ENCODE assay signal across 9 mouse cellular contexts in genomic region chr12:73705097-73705690, GRCm38 (mm10).
DNase-seq lines count a peak whose midpoint lies in the region; ATAC-seq and TF ChIP-seq lines count a peak whose summit lies in the region.
"Had no signal": no experiment of that assay in that cellular context is flagged by ENCODE, and none has a peak within 500 bp of the region (broad histone marks: within the 10 kb centered on the region; RNA-seq: fewer than 3 reads in every experiment).

No protein-coding gene starts in this region.

- H3K4me3 ChIP-seq in C2C12 (ENCODE audit: insufficient read depth, poor library complexity, severe bottlenecking) = no peak overlapping the region
- no peak overlapping the region for H3K4me3 ChIP-seq in bone marrow, adult 2 months (replicated peaks; ENCODE audit: control insufficient read depth, low read depth, low read length)
- no peak overlapping the region for H3K4me3 ChIP-seq in forebrain, embryonic 11.5 days (ENCODE audit: low read depth, low read length)
- H3K4me3 ChIP-seq in lung, postnatal 0 days (ENCODE audit: low read depth, low read length) = no peak overlapping the region
- H3K4me3 ChIP-seq: liver, embryonic 13.5 days had no signal

- peak; percentile 17 for TF ChIP-seq CTCF in C2C12 (IDR thresholded peaks at IDR 0.05; ENCODE audit: control insufficient read depth, insufficient read depth, insufficient read length)
- peak; percentile 57 for TF ChIP-seq CTCF in bone marrow, adult 2 months (IDR thresholded peaks at IDR 0.05; ENCODE audit: control insufficient read depth, insufficient read depth, low read length)
- TF ChIP-seq CTCF in lung, postnatal 0 days (IDR thresholded peaks at IDR 0.05) = peak; percentile 81

- no peaks in the 10 kb centered on the region for H3K79me2 ChIP-seq in C2C12 (ENCODE audit: control insufficient read depth, insufficient read depth)

- no peak for TF ChIP-seq EP300 in lung, postnatal 0 days (IDR thresholded peaks at IDR 0.05)

- DNase-seq in heart, postnatal 10 days = peak; percentile 61 to 82
- no peak for DNase-seq in heart, adult 11 months
- peak; percentile 56 for DNase-seq in forebrain, embryonic 11.5 days (ENCODE audit: low spot score)
- DNase-seq in kidney, adult 8-10 months = peak; percentile 25 to 65
- DNase-seq in lung, postnatal 0 days (ENCODE audit: low spot score) = peak; percentile 71
- peak; percentile 64 for DNase-seq in retina, postnatal 7 days (ENCODE audit: low read depth, low spot score)
- DNase-seq: liver, embryonic 13.5 days had no signal

- no peaks in the 10 kb centered on the region for H3K9me3 ChIP-seq in forebrain, embryonic 11.5 days (ENCODE audit: control insufficient read depth, low read length)
- H3K9me3 ChIP-seq in lung, postnatal 0 days (ENCODE audit: low read length) = no peaks in the 10 kb centered on the region
- H3K9me3 ChIP-seq: liver, embryonic 13.5 days had no signal

- H3K4me2 ChIP-seq in forebrain, embryonic 11.5 days (ENCODE audit: low read depth, low read length, severe bottlenecking) = no peak overlapping the region
- no peak overlapping the region for H3K4me2 ChIP-seq in lung, postnatal 0 days (replicated peaks; ENCODE audit: low read depth, low read length)
- H3K4me2 ChIP-seq: liver, embryonic 13.5 days had no signal

- H3K9ac ChIP-seq in forebrain, embryonic 11.5 days (ENCODE audit: low read length) = no peak overlapping the region
- H3K9ac ChIP-seq in lung, postnatal 0 days (replicated peaks; ENCODE audit: low read depth) = no peak overlapping the region
- H3K9ac ChIP-seq: liver, embryonic 13.5 days had no signal

- H3K27ac ChIP-seq in bone marrow, adult 2 months (ENCODE audit: control insufficient read depth, insufficient read depth, low read depth, low read length, poor library complexity) = no peak overlapping the region
- H3K27ac ChIP-seq in forebrain, embryonic 11.5 days (ENCODE audit: low read depth, low read length) = no peak overlapping the region
- no peak overlapping the region for H3K27ac ChIP-seq in lung, postnatal 0 days (ENCODE audit: low read length)
- H3K27ac ChIP-seq: liver, embryonic 13.5 days had no signal

- no peak for TF ChIP-seq POLR2A in bone marrow, adult 2 months (IDR thresholded peaks at IDR 0.05; ENCODE audit: borderline replicate concordance, control insufficient read depth, low read depth, low read length)

- H3K27me3 ChIP-seq in C2C12 (ENCODE audit: control insufficient read depth, insufficient read depth, insufficient read length) = peaks cover 3% of the 10 kb centered on the region
- H3K27me3 ChIP-seq in forebrain, embryonic 11.5 days (ENCODE audit: control insufficient read depth, insufficient read depth, low read length) = no peaks in the 10 kb centered on the region
- no peaks in the 10 kb centered on the region for H3K27me3 ChIP-seq in lung, postnatal 0 days (replicated peaks; ENCODE audit: insufficient read depth, low read length)
- H3K27me3 ChIP-seq: liver, embryonic 13.5 days had no signal

- no peaks in the 10 kb centered on the region for H3K79me3 ChIP-seq in C2C12 (ENCODE audit: low read depth)

- no peak overlapping the region for H3ac ChIP-seq in C2C12 (ENCODE audit: control insufficient read depth, insufficient read length, low read depth)

- no peak for ATAC-seq in forebrain, embryonic 11.5 days (replicated peaks; ENCODE audit: low FRiP score)
- ATAC-seq in lung, postnatal 0 days = no peak

- intact Hi-C loops in heart, postnatal 10 days (cut with DNase I) = loop anchor here (1.0 to 10.0 kb wide), 5 partner anchors 202 to 587 kb away; no protein-coding TSS in a partner anchor

- H3K4me1 ChIP-seq in bone marrow, adult 2 months (ENCODE audit: control insufficient read depth, insufficient read depth, low read length) = no peaks in the 10 kb centered on the region
- H3K4me1 ChIP-seq in forebrain, embryonic 11.5 days (replicated peaks; ENCODE audit: control insufficient read depth, insufficient read depth, low read length) = no peaks in the 10 kb centered on the region
- no peaks in the 10 kb centered on the region for H3K4me1 ChIP-seq in lung, postnatal 0 days (ENCODE audit: insufficient read depth, low read depth, low read length)
- H3K4me1 ChIP-seq: liver, embryonic 13.5 days had no signal

- H3K36me3 ChIP-seq in C2C12 (ENCODE audit: control insufficient read depth, insufficient read depth) = no peaks in the 10 kb centered on the region
- H3K36me3 ChIP-seq in forebrain, embryonic 11.5 days (ENCODE audit: control insufficient read depth, insufficient read depth, low read length) = no peaks in the 10 kb centered on the region
- no peaks in the 10 kb centered on the region for H3K36me3 ChIP-seq in lung, postnatal 0 days (ENCODE audit: insufficient read depth, low read length)
- H3K36me3 ChIP-seq: liver, embryonic 13.5 days had no signal

- WGBS in bone marrow, adult 2 months = 50% methylated on average over 7 of the region's 7 CpGs
- 51% methylated on average over 7 of the region's 7 CpGs for WGBS in forebrain, embryonic 11.5 days
- 40% methylated on average over 7 of the region's 7 CpGs for WGBS in lung, postnatal 0 days

TF ChIP-seq in C2C12, 6 proteins besides CTCF, POLR2A, EP300 and RAD21:
- TF ChIP-seq MYOD1 (IDR thresholded peaks at IDR 0.05; ENCODE audit: control insufficient read depth, insufficient read length, low read depth) (no peak), MYOG (IDR thresholded peaks at IDR 0.05; ENCODE audit: control insufficient read depth, extremely low read depth, insufficient read length) (no peak)

Comparison
In these comparisons a context has a peak if more than half of its experiments do, and no peak if none do; other contexts are left out.
1. CTCF ChIP-seq: peak in every context shown above with its lines; median percentile 81 in lung, postnatal 0 days; 57 in bone marrow, adult 2 months; 17 in C2C12.